Mouse (Mus musculus) midbrain, embryonic 15.5 days (tissue): ENCODE measurements at regions not wholly inside any gene's neighbourhood (a gene's known extent, or its start where the extent isn't known, plus 50 kb on each side); places are given as distances from the start of the nearest gene placed in this dataset.

Experiments
- ATAC-seq: fragments of 200-750 bp; cut with Nextera tagmentation; replicated peaks from 2 replicates; pipeline ENCODE4 v1.8.0; 2017; ENCODE audit warnings: moderate TSS enrichment
- H3K27ac ChIP-seq: fragments of 300-500 bp; sonication (generic); 2 replicates; pipeline ENCODE4 v1.5.1; 2015; ENCODE audit warnings: mild to moderate bottlenecking, inconsistent platforms
- H3K27me3 ChIP-seq: fragments of 300-500 bp; sonication (generic); replicated peaks from 2 replicates; pipeline ENCODE4 v1.6.1; 2015; ENCODE audit warnings: inconsistent platforms
- H3K36me3 ChIP-seq: fragments of 300-500 bp; sonication (generic); replicated peaks from 2 replicates; pipeline ENCODE4 v1.6.1; 2015; ENCODE audit warnings: inconsistent platforms
- H3K4me1 ChIP-seq: fragments of 300-500 bp; sonication (generic); 2 replicates; pipeline ENCODE4 v1.6.1; 2015; ENCODE audit warnings: inconsistent platforms
- H3K4me2 ChIP-seq: fragments of 300-500 bp; sonication (generic); 2 replicates; pipeline ENCODE4 v1.6.1; 2015; ENCODE audit warnings: inconsistent platforms, mild to moderate bottlenecking, moderate library complexity
- H3K4me3 ChIP-seq: fragments of 300-500 bp; sonication (generic); 2 replicates; pipeline ENCODE4 v1.5.1; 2015; ENCODE audit warnings: mild to moderate bottlenecking, inconsistent platforms
- H3K9ac ChIP-seq: fragments of 300-500 bp; sonication (generic); 2 replicates; pipeline ENCODE4 v1.6.1; 2015; ENCODE audit warnings: mild to moderate bottlenecking, inconsistent platforms
- H3K9me3 ChIP-seq: fragments of 300-500 bp; sonication (generic); 2 replicates; pipeline ENCODE4 v1.6.1; 2016; ENCODE audit warnings: inconsistent platforms
- WGBS: fragments of 180-500 bp; shearing (Covaris S2); methylation state at CpG from one replicate; pipeline ENCODE4 v1.1.7; 2015; ENCODE audit warnings: mixed read lengths; 5-methylcytosine and 5-hydroxymethylcytosine counted together

- Histone ChIP-seq H3K4me1 (peaks cover 29% of the 10 kb centered on the region), H3K4me3 (no peak overlapping the region), H3K27me3 (no peaks in the 10 kb centered on the region), H3K9ac (no peak overlapping the region), H3K4me2 (no peak overlapping the region), H3K36me3 (no peaks in the 10 kb centered on the region), H3K9me3 (no peaks in the 10 kb centered on the region), H3K27ac (peak overlapping the region; percentile 24; the same call in 1 of the 2 replicates)
- ATAC-seq = peak; percentile 69
- WGBS = 25% methylated on average over 3 of the region's 3 CpGs
Measured at GRCm38 (mm10) chr7:73302501-73302900, 72.8 kb upstream of the Rgma start.

GRCm38 (mm10) chr7:73303818-73304217 lies 71.5 kb upstream of the Rgma start:
- WGBS = 8% methylated on average over 9 of the region's 9 CpGs
- H3K4me2 ChIP-seq = no peak overlapping the region
- no peaks in the 10 kb centered on the region for H3K9me3 ChIP-seq
- no peaks in the 10 kb centered on the region for H3K27me3 ChIP-seq
- peak; percentile 48 for ATAC-seq
- H3K27ac ChIP-seq = peak overlapping the region; percentile 57; the same call in 1 of the 2 replicates
- H3K4me3 ChIP-seq = no peak overlapping the region
- H3K4me1 ChIP-seq = peaks cover 36% of the 10 kb centered on the region
- H3K36me3 ChIP-seq = no peaks in the 10 kb centered on the region
- H3K9ac ChIP-seq = no peak overlapping the region

- Histone ChIP-seq H3K9me3 (no peaks in the 10 kb centered on the region), H3K27me3 (no peaks in the 10 kb centered on the region), H3K27ac (no peak overlapping the region), H3K36me3 (no peaks in the 10 kb centered on the region), H3K4me3 (no peak overlapping the region), H3K9ac (no peak overlapping the region), H3K4me1 (peaks cover 36% of the 10 kb centered on the region), H3K4me2 (no peak overlapping the region)
- peak; percentile 19; the same call in 1 of the 2 replicates for ATAC-seq
- WGBS = 8% methylated on average over 9 of the region's 9 CpGs
Measured at GRCm38 (mm10) chr7:73304799-73305198, 70.5 kb upstream of the Rgma start.

- Histone ChIP-seq H3K27me3 (no peaks in the 10 kb centered on the region), H3K4me3 (no peak overlapping the region), H3K4me1 (peaks cover 36% of the 10 kb centered on the region), H3K9ac (no peak overlapping the region), H3K9me3 (no peaks in the 10 kb centered on the region), H3K36me3 (no peaks in the 10 kb centered on the region), H3K27ac (0 out of 2 replicates have a peak overlapping the region, but pooled peaks have one; percentile 20), H3K4me2 (no peak overlapping the region)
- no peak for ATAC-seq
- 12% methylated on average over 14 of the region's 14 CpGs for WGBS
Measured at GRCm38 (mm10) chr7:73305286-73305975, 69.9 kb upstream of the Rgma start.

GRCm38 (mm10) chr7:73306296-73306695 lies 69.0 kb upstream of the Rgma start:
- Histone ChIP-seq H3K4me3 (no peak overlapping the region), H3K9ac (no peak overlapping the region), H3K9me3 (no peaks in the 10 kb centered on the region), H3K36me3 (no peaks in the 10 kb centered on the region), H3K27ac (0 out of 2 replicates have a peak overlapping the region, but pooled peaks have one; percentile 12), H3K4me2 (no peak overlapping the region), H3K4me1 (peaks cover 36% of the 10 kb centered on the region), H3K27me3 (no peaks in the 10 kb centered on the region)
- no peak for ATAC-seq
- WGBS = 40% methylated on average over 6 of the region's 6 CpGs

GRCm38 (mm10) chr7:73306728-73307127 lies 68.6 kb upstream of the Rgma start:
- Histone ChIP-seq H3K9ac (no peak overlapping the region), H3K27me3 (no peaks in the 10 kb centered on the region), H3K9me3 (no peaks in the 10 kb centered on the region), H3K27ac (no peak overlapping the region), H3K4me3 (no peak overlapping the region), H3K36me3 (no peaks in the 10 kb centered on the region), H3K4me2 (no peak overlapping the region), H3K4me1 (peaks cover 36% of the 10 kb centered on the region)
- 41% methylated on average over 5 of the region's 5 CpGs for WGBS
- ATAC-seq = no peak

GRCm38 (mm10) chr7:73307586-73308490 lies 67.5 kb upstream of the Rgma start:
- Histone ChIP-seq H3K4me1 (peaks cover 36% of the 10 kb centered on the region), H3K27me3 (no peaks in the 10 kb centered on the region), H3K4me2 (no peak overlapping the region), H3K9ac (no peak overlapping the region), H3K4me3 (no peak overlapping the region), H3K9me3 (no peaks in the 10 kb centered on the region), H3K36me3 (no peaks in the 10 kb centered on the region), H3K27ac (no peak overlapping the region)
- no peak for ATAC-seq
- WGBS = 29% methylated on average over 13 of the region's 13 CpGs

- H3K27ac ChIP-seq = no peak overlapping the region
- H3K9ac ChIP-seq = no peak overlapping the region
- no peak overlapping the region for H3K4me2 ChIP-seq
- H3K4me1 ChIP-seq = peaks cover 31% of the 10 kb centered on the region
- H3K4me3 ChIP-seq = no peak overlapping the region
- H3K9me3 ChIP-seq = no peaks in the 10 kb centered on the region
- 85% methylated on average over 7 of the region's 7 CpGs for WGBS
- no peaks in the 10 kb centered on the region for H3K36me3 ChIP-seq
- no peak for ATAC-seq
- no peaks in the 10 kb centered on the region for H3K27me3 ChIP-seq
Measured at GRCm38 (mm10) chr7:73308981-73309380, 66.3 kb upstream of the Rgma start.

GRCm38 (mm10) chr7:73310056-73310455 lies 65.3 kb upstream of the Rgma start:
- no peak for ATAC-seq
- H3K4me2 ChIP-seq = no peak overlapping the region
- H3K9me3 ChIP-seq = no peaks in the 10 kb centered on the region
- no peak overlapping the region for H3K27ac ChIP-seq
- peaks cover 22% of the 10 kb centered on the region for H3K4me1 ChIP-seq
- no peaks in the 10 kb centered on the region for H3K27me3 ChIP-seq
- 95% methylated on average over 10 of the region's 10 CpGs for WGBS
- H3K4me3 ChIP-seq = no peak overlapping the region
- no peaks in the 10 kb centered on the region for H3K36me3 ChIP-seq
- no peak overlapping the region for H3K9ac ChIP-seq

- H3K36me3 ChIP-seq = no peaks in the 10 kb centered on the region
- H3K27ac ChIP-seq = no peak overlapping the region
- H3K27me3 ChIP-seq = no peaks in the 10 kb centered on the region
- ATAC-seq = no peak
- 97% methylated on average over 15 of the region's 15 CpGs for WGBS
- H3K4me3 ChIP-seq = no peak overlapping the region
- no peak overlapping the region for H3K9ac ChIP-seq
- H3K4me2 ChIP-seq = no peak overlapping the region
- H3K9me3 ChIP-seq = no peaks in the 10 kb centered on the region
- peaks cover 16% of the 10 kb centered on the region for H3K4me1 ChIP-seq
Measured at GRCm38 (mm10) chr7:73310581-73311136, 64.7 kb upstream of the Rgma start.

GRCm38 (mm10) chr7:73315555-73315954 lies 59.8 kb upstream of the Rgma start:
- ATAC-seq = no peak
- H3K27me3 ChIP-seq = no peaks in the 10 kb centered on the region
- H3K9me3 ChIP-seq = no peaks in the 10 kb centered on the region
- no peak overlapping the region for H3K4me2 ChIP-seq
- no peaks in the 10 kb centered on the region for H3K4me1 ChIP-seq
- H3K36me3 ChIP-seq = no peaks in the 10 kb centered on the region
- H3K9ac ChIP-seq = no peak overlapping the region
- H3K27ac ChIP-seq = no peak overlapping the region
- no peak overlapping the region for H3K4me3 ChIP-seq
- WGBS = 71% methylated on average over 3 of the region's 3 CpGs

GRCm38 (mm10) chr7:73317574-73317973 lies 57.7 kb upstream of the Rgma start:
- ATAC-seq = no peak
- no peak overlapping the region for H3K4me3 ChIP-seq
- no peaks in the 10 kb centered on the region for H3K4me1 ChIP-seq
- 94% methylated on average over 4 of the region's 4 CpGs for WGBS
- no peak overlapping the region for H3K4me2 ChIP-seq
- no peak overlapping the region for H3K27ac ChIP-seq
- H3K9ac ChIP-seq = no peak overlapping the region
- no peaks in the 10 kb centered on the region for H3K27me3 ChIP-seq
- H3K36me3 ChIP-seq = no peaks in the 10 kb centered on the region
- H3K9me3 ChIP-seq = no peaks in the 10 kb centered on the region
